Mouse (Mus musculus) gastrocnemius, adult 18-20 months (tissue): ENCODE results near the gene Sox21. TPM values are rescaled to one million over a fixed set of nuclear protein-coding genes. Genes with fewer than 3 reads are reported as not detected.

Experiments
- DNase-seq: peaks from one replicate; pipeline ENCODE4 v3.0.0; 2021; ENCODE audit warnings: low spot score
- long read RNA-seq, 2 experiments: library from polyadenylated mRNA; stranded (forward); transcript quantifications; one replicate each; pipeline ENCODE4 v2.0.0; 2021
- total RNA-seq, 2 experiments: library from RNA; stranded (reverse); gene quantifications; 2 replicates each; pipeline ENCODE4 v1.2.3; 2021

Gene Sox21
- total RNA-seq = not detected
- long read RNA-seq, experiment 1 = 0 reads
- long read RNA-seq, experiment 2 = 0 reads

DNA sequence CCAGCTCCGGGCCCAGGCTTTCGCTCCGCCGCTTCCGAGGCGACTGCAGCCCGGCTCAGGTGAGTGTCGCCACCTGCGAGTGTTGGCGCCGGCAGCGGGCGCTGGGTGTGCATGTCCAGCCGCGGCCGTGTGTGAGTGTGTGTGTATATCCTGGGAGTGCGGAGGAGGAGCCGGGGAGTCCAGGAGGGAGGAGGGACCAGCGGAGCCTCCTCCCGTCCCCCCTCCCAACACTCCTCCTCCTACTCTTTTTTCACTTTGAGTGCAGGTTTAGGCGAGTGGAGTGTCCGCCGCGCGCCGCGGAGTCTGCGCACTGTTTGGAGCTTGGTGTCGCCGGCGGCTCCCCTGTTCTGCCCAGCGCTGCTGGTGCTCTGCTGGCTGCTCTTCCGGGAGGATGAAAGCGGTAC lies at the start of gene Sox21:
Sox21 (minus strand) TSS at position 145 of the 404 bp plus-strand sequence.
- DNase-seq = no peak

DNA sequence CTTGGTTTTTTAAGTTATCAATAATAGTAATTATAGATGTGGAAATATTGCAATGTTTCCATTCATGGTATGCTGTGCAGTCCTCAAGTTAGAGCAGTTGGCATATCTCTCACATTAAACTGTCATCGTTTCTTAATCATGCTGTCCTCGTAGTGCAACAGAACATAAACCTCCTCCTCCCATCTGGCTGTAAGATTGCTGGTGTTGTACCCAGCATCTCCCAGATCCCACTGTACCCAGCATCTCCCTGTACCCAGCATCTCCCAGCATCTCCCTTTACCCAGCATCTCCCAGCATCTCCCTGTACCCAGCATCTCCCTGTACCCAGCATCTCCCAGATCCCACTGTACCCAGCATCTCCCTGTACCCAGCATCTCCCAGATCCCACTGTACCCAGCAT lies 49.3 kb upstream of the Sox21 start:
- DNase-seq = no peak

DNA sequence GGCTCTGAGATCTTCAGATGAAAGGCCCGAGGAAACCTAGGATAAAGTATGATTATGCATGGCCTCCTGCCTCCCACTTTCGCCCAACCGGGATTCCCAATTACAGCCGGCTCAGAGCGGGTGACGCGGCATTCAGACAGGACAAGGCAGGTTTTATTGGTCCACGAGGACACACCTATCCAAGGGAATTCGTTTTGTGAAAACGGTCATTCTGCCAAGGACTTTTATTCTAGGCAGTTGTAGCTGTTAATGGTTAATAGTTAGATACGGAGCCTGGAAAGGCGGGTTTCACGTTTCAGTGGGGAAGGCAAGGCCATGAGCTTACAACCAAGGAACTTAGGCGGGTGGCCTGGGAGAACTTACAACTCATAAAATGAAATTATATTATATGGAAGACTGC lies 46.1 kb upstream of the Sox21 start:
- no peak for DNase-seq

DNA sequence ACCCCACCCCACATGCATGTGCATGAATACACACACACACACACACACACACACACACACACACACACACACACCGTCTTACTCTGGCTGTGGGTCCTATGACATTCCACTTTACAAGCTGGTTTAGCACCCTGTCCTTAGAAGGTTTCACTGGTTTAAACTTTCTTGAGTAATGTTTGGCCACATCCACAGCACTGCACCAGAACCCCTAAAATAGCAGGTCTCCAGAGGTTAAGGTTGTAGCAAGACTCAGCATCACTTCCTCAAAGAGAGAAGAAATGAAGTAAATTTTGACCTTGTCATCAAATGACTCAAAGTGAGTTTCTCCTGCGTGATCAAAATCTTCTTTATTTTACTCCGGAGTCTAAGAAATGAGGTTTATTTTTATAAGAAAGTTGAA lies 45.4 kb upstream of the Sox21 start:
- no peak for DNase-seq

DNA sequence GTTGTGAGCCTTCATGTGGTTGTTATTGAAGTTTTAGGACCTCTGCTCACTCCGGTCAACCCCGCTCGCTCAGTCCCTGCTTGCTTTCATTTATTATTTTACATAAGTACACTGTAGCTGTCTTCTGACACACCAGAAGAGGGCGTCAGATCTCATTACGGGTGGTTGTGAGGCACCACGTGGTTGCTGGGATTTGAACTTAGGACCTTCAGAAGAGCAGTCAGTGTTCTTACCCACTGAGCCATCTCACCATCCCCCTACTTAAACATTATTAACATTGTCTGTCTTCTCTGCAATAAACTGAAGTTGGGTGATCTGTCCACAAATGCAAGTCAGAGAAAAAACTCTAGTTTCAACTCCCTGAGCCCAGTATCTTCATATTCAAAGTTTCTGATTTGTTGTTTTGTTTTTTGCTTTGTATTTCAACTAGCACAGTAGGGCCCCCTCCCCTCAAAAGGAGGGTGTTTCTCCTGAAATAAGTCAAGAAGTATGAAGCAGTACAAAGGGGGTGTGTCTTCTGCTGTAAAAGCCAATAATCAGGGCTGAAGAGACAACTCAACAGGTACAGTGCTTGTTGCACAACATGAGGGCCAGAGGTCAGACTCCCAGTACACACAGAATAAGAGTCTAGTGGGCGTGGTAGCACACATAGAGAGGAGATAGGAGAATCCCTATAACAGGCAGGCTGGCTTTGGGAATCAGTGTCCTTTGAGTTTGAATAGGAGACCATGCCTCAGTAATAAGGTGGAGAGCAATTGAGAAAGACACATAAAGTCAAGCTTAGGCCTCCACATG lies 41.1 kb upstream of the Sox21 start:
- no peak for DNase-seq

DNA sequence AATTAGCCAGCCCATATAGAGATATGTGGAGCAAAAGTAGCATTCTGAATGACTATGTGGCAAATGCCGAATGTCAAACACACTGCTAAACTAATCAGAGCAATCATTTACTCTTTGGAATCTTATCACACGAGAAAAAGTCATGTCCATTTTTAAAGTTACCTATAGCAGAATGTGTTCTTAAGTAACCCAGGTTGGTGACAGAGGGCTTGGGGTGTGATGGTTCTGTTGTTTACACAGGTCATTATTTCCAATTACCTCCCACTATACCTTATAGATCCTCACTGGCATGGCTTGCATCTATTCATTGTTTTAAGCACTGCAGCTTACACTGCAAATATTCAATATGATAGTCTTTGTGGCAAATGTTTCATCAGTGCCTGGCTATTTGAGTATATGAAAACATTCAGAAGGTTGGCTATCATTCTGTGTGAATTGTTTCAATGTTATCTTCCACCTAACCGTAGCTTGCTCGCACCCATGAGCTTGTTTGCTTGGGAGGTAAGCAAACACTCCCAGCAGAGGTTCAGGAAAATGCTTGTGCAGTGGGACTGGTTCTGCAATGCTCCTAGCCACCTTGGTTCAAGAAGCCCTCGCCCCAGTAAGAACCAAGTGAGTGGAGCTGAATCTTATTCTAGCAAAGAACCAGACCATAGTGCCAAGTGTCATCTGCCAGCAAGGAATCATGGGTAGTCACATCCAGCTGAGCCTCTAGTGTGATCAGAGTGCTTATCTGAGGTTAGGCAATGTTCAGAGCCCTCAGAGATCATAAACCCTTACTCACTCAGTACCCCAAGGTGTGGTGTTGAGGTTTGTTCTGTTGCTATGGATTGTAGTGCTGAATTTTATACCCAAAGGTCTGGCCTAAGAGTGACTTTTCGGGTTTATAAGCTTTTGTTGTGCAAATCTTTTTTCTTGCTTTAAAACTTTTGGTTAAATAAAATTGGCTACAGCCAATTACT lies 36.0 kb upstream of the Sox21 start:
- no peak for DNase-seq

DNA sequence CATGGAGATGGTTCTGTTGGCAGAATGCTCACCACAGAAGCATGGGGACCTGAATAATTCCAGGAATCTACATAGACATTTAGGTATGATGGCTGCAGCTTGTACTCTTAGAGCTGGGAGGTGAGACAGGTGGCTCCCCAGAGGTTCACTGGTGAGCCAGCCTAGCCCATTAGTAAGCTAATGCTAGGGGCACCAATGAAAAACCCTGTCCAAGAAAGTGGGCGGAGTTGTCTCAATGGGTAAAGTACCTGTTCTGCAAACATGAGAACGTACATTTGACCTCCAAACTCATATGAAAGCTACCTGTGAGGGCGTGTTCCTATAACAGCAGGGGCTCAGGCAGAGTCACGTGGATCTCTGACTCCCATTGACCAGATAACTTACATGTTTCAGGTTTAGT lies 32.0 kb upstream of the Sox21 start:
- DNase-seq = no peak

DNA sequence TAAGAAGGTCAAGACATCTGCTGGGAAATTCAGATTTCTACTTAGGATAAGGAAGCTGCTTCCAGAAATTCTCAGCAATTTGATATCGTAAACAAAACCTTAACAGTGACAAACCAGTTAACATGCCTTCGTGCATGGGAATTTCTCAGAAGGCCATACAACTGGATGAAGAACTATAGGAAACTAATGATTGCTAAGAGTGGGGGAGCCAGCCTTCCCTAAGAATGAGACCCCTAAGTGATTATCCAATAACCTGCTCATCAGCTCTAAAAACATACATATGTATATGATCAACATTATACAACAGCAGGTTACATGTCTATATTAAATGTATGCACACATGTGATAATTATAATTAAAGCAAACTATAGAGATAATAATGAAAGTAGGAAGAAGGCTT lies 29.8 kb upstream of the Sox21 start, which contains the start of gene Gm9376:
Gm9376 (plus strand) TSS at position 301 of the 400 bp plus-strand sequence.
- no peak for DNase-seq

DNA sequence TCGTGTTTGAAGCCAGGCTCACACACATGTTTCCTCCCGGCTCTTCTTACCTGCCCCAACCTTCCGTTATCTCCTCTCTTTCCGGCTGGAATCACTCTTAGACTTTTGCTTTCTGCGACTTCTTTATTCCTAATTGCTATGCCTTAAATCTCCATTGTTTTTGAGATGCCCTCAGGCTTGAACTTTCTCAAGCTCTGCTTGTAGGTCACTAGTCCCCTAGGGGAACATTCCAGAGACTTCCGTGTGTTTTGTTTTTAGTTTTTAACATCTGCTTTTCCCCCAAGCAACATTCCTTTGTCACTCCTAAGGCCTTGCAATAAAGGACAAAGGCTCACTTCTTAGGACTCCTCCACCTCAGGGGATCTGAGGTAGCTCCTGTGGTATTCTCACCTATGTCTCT lies 16.6 kb upstream of the Sox21 start:
- no peak for DNase-seq

DNA sequence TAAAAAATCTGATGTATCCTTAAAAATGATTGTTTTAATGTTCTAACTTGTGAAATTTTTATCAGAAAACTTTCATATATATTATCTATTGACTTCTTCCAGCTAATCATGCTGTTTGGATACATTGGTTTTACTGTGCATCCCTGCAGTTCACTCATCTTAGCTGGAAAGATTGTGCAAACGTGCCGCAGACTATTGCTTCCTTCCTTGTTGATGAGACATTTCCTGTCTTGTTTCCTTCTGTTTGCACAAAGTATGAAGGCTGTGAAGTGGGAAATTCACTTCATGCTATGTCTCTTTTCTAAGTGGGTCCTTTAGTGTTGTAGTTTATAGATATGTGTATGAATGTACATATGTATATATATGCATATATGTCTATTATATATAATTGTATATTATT lies 4.6 kb upstream of the Sox21 start:
- no peak for DNase-seq

DNA sequence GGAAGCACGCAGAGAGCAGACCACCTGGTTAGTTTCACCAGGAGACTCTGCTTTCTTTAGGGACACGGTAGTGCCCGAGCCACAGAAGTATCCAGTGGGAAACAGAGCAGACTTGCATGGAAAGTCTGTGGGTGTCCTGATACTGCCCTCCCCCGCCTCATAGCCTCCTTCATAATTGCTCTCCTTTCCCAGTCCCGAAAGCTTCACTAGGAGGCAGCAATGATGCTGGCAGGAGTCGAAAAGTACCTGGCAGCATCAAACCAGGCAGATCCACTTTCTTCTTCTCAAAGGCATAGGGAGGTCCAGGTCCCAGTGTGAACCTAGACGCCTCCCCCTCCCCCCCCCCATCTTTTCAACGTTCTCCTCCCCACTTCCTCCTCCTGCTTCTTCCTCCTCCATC lies 2.5 kb upstream of the Sox21 start:
- DNase-seq = no peak

DNA sequence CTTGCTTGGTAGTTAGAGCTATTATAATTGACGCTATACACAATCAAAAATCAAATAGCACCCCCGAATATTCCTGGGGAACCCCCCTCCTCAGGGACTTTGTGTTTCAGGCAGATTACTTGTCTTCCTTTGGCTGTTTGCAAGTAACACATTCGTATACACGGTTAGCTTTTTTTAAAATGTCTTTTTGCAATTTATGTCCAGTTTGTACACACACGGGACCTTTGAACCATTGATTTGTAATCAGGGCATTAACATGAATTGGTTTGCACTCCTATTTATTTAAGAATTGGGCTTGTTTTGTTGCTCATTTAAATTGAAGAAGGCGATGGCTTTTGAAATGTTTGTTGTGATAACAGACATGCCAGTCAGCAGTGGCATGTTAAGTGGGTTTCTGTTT lies 956 bp upstream of the Sox21 start:
- no peak for DNase-seq

DNA sequence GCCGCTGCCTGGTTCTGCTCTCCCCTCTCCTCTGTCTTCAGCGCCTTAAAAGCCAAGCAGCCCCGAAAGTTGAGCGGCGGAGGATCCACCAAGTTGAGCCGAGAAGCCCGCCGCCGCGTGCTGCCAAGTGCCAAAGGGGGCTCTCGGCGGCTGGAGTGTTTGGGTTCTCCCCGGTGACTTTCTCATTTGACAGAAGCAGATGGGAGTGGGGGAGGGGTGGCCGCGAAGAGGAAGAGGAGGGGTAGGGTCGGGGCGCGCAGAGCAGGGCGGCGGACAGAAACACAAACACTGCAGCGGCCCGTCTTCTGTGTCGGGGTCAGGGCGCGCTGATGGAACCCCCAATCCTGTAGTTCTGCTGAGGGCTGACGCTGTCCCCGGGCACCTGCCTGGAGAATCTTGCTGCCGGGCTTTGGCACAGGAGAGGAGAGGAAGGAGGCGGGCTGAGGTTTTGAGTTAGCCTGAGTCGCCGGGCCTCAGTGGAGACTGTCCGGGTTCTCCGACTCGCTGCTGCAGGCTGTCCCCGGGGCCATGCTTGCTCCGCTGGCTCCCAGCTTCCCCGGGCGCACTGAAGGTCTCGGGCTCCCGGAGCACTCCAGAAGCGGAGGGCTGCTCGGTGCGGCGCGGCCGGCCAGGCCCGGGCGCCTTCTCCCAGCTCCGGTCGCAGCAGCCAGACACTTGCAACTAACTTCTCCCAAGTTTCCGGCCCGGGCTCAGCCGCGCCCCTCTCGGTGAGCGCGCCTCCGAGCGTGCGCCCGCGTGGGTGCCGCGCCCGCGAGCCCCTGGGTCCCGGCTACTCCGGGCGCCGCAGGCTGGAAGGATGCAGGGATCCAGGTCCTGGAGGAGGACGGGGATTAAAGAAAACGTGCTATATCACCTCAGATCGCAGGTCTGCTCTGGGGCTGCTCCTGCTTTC lies 601 bp downstream of the Sox21 start:
- DNase-seq = no peak

DNA sequence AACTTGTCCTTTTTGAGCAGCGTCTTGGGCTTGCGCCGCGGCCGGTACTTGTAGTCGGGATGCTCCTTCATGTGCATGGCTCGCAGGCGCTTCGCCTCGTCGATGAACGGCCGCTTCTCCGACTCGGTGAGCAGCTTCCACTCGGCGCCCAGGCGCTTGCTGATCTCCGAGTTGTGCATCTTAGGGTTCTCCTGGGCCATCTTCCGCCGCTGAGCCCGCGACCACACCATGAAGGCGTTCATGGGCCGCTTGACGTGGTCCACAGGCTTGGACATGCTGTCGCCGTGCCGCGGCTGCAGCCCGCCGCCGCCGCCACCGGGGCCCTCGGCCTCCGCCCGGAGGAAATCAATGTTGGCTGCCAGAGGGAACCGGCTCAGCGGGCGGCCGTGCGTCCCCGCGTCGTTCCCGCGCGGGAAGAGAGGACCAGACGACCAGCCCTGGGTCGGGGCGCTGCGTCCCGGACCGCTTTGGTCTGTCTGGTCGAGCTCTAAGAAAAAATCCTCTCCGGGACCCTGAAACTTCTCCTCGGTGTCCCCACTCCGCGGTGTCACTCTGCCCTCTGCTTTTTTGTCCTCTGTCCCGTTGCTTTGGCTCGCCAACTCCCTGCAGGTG lies 1.4 kb downstream of the Sox21 start:
- DNase-seq = no peak

DNA sequence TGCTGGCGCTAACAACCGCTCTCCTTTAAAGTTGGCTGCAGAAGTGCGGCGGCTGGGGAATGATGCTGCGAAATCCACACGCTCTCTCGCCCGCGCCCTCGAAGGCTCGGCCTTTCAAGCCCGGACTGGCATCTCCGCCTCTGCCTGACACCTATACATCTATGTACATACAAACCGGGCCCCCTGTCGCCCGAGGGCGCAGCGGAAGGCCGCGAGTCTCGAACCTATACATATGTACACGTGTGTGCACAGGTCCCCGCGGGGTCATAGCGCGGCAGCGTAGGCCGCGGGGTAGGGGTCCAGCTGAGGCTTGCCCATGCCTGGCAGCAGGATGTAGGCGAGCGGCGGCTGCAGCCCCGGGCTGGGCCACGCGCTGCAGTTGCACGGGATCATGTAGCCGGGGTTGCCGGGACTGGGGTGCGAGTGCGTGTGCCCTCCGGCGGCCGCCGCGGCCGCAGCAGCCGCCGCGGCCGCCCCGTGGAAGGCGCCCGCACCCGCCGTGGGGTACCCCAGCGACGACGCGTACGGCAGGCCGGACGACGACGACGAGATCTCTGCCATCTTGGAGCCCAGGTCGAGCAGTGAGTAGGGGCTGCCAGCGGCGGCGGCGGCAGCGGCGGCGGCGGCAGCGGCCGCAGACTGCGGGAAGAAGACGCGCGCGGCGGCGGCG lies 2.2 kb downstream of the Sox21 start:
- no peak for DNase-seq

DNA sequence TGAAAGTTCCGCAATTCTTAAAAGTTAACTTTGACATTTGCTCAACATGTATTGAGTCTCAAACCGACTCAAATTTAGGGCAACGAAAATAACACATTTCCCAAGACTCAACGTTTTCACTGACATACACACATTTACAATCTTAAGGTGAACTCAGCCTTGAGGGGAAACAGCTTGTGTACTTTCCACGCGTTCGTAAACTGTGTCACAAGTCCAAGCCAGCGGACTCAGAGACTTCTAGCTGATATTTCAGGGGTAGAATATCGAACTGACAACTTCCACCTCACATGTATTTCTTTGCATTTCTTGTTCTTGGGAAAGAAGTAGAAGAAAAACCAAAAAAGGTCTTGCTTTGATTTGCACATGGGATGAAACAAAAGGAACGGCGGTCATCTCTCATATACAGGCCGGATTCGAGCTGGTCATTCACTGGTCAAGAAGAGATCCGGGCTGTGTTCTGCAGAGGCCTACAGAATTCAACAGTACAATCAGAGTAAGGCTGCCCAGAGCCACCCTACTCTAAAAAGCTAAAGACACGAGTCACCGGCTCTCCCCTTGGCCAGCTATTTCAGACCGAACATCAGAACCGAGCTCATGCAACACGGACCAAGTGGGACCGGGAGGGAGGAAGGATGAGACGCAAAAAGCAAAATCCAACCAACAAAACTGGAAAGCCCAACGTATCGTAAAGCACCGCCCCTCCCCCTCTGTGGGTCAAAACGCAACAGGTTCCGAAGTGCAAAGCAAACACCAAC lies 2.9 kb downstream of the Sox21 start:
- DNase-seq = no peak

DNA sequence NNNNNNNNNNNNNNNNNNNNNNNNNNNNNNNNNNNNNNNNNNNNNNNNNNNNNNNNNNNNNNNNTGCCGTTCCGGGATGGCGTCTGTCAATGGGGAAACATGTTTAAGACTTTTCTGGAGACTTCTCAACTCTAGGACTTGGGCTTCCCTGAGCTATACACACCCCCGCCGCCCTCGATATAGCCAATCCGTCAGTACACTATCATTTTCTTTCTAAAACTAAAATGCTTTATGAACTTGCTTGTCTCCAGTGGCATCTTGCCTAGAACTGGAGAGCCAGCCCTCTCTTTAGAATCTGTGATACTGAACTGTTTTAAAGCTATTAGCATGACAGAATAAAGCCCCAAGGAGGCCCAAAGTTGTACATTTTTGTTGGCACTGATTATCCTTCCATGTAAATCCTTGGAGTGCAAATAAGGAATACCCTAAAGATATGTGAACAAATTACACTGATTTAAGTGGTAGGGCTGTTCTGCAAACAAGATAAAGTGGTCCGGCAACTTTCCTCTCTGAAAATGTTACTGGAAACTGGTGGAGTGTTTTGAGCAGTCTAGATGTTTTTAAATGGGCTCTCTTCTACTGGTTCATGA lies 4.4 kb downstream of the Sox21 start:
- DNase-seq = no peak

DNA sequence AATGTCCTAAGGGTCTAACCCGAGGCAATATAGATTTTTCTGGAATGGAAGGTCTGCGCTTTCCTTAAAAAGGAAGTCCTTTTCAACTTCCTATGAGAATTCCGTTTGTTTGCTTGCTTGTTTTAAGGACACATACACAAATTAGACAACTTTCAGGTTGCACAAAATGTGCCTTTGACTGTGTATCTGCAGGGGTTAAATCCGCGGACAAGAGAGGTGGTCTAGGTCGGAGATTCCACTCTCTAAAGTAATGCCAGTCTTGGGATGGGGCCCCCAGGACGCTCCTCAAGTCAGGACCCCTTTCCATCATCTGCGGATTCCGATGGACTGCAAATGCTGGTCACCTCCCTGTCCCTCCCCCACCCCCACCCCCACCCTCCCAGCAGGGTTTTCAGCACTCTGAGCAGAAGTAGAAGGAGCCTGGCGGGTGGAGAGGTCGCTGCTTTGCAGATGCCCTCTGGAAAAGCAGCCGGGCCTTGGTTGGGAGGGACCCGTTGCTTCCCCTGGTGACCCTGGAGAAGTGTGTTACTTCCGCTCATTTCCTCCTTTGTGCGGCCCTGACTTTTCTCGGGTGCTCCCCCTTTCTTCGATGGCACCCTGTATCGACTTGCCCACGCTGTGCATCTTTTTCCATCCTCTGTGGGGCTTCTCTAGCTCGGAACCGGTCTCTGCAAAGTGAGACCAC lies 10.2 kb downstream of the Sox21 start:
- no peak for DNase-seq

DNA sequence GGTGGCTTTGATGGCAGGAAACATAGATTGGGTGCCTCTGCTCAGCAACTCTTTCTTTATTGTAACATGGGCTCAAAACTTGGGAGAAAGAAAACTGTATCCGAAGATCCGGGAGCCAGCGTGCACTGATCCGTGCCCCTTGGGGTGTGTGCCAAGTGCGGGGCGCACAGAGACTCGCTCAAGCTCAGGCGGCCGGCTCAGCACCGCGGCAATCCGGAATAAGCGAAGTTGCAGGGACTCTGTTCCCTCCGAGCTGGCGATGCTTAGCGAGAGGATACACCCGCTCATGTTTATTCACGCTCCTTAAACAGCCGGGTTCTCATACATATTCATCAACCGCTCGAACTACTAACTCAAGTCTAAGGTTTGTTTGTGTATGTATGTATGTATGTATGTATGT lies 10.9 kb downstream of the Sox21 start:
- DNase-seq = no peak
